Mouse (Mus musculus) cortical plate, adult 2 months (tissue): ENCODE results near the gene Hoxd10. TPM values are rescaled to one million over a fixed set of nuclear protein-coding genes. Genes with fewer than 3 reads are reported as not detected.
A peak's percentile ranks its signal among the peaks of the same experiment; 100 is the strongest.

ENCODE experiments used
- H3K27ac ChIP-seq: fragments of 200-500 bp; 2 replicates; pipeline ENCODE4 v1.5.1; 2012; ENCODE audit warnings: low read length, control low read depth, inconsistent platforms; ENCODE audit not compliant: insufficient read depth
- H3K4me1 ChIP-seq: fragments of 200-500 bp; 2 replicates; pipeline ENCODE4 v1.6.1; 2011; ENCODE audit warnings: low read length; ENCODE audit not compliant: control insufficient read depth, insufficient read depth
- H3K4me3 ChIP-seq: fragments of 200-500 bp; 2 replicates; pipeline ENCODE4 v1.5.1; 2011; ENCODE audit warnings: mild to moderate bottlenecking, low read length, control low read depth; ENCODE audit not compliant: insufficient read depth
- CTCF ChIP-seq: fragments of 200-500 bp; IDR thresholded peaks from 2 replicates; pipeline ENCODE4 v1.5.1; 2011; ENCODE audit warnings: mild to moderate bottlenecking, control low read depth, low read length; ENCODE audit not compliant: insufficient read depth; ENCODE audit errors: extremely low read depth
- POLR2A ChIP-seq: fragments of 200-500 bp; IDR thresholded peaks from 2 replicates; pipeline ENCODE4 v1.6.1; 2011; ENCODE audit warnings: mild to moderate bottlenecking, low read length, control low read depth; ENCODE audit not compliant: insufficient read depth; ENCODE audit errors: extremely low read depth
- polyA plus RNA-seq: library from polyadenylated mRNA; depleted of rRNA; stranded (reverse); fragments of >200 nt; gene quantifications from 2 replicates; pipeline ENCODE4 v1.2.3, GENCODE M21; 2012

Hoxd10 gene
- polyA plus RNA-seq, 1 experiment, result not detected

GRCm38 (mm10) chr2:74663291-74663925 is 28.3 kb upstream of the Hoxd10 start:
- Histone ChIP-seq H3K4me1 (no peaks in the 10 kb centered on the region), H3K27ac (no peak overlapping the region), H3K4me3 (no peak overlapping the region)
- TF ChIP-seq POLR2A (no peak), CTCF (peak; percentile 71)

- Histone ChIP-seq H3K27ac (no peak overlapping the region), H3K4me1 (no peaks in the 10 kb centered on the region), H3K4me3 (no peak overlapping the region)
- TF ChIP-seq CTCF, result no peak
- TF ChIP-seq POLR2A, result no peak
These were observed 25.3 kb upstream of the Hoxd10 start for GRCm38 (mm10) chr2:74666411-74666810.

- Histone ChIP-seq H3K27ac (no peak overlapping the region), H3K4me3 (no peak overlapping the region), H3K4me1 (no peaks in the 10 kb centered on the region)
- TF ChIP-seq POLR2A, result no peak
- TF ChIP-seq CTCF, result no peak
These were observed 24.4 kb upstream of the Hoxd10 start for GRCm38 (mm10) chr2:74667191-74667841.

GRCm38 (mm10) chr2:74667842-74668357 is 23.8 kb upstream of the Hoxd10 start, which contains the start of gene Hoxd13:
Gene Hoxd13, plus strand, starts transcription at chr2:74668310.
- Histone ChIP-seq H3K27ac (no peak within 1 kb of the TSS), H3K4me3 (no peak within 1 kb of the TSS), H3K4me1 (no peaks in the 10 kb centered on the region)
- TF ChIP-seq CTCF (no peak), POLR2A (no peak)

GRCm38 (mm10) chr2:74668370-74669229 is 23.1 kb upstream of the Hoxd10 start:
- TF ChIP-seq POLR2A (no peak), CTCF (no peak)
- H3K4me1 ChIP-seq, result no peaks in the 10 kb centered on the region
- H3K27ac ChIP-seq, result no peak overlapping the region
- no peak overlapping the region for H3K4me3 ChIP-seq

GRCm38 (mm10) chr2:74669230-74669578 is 22.5 kb upstream of the Hoxd10 start:
- Histone ChIP-seq H3K4me1 (no peaks in the 10 kb centered on the region), H3K27ac (no peak overlapping the region), H3K4me3 (no peak overlapping the region)
- no peak for TF ChIP-seq POLR2A
- no peak for TF ChIP-seq CTCF

- no peak overlapping the region for H3K4me3 ChIP-seq
- H3K4me1 ChIP-seq, result no peaks in the 10 kb centered on the region
- TF ChIP-seq POLR2A (no peak), CTCF (no peak)
- H3K27ac ChIP-seq, result no peak overlapping the region
These were observed 22.0 kb upstream of the Hoxd10 start for GRCm38 (mm10) chr2:74669650-74670235.

- Histone ChIP-seq H3K27ac (no peak overlapping the region), H3K4me3 (no peak overlapping the region), H3K4me1 (no peaks in the 10 kb centered on the region)
- TF ChIP-seq CTCF (no peak), POLR2A (no peak)
These were observed 21.0 kb upstream of the Hoxd10 start for GRCm38 (mm10) chr2:74670632-74671188.

- Histone ChIP-seq H3K27ac (no peak overlapping the region), H3K4me1 (no peaks in the 10 kb centered on the region), H3K4me3 (no peak overlapping the region)
- no peak for TF ChIP-seq POLR2A
- TF ChIP-seq CTCF, result no peak
These were observed 19.9 kb upstream of the Hoxd10 start for GRCm38 (mm10) chr2:74671847-74672246.
